Mouse (Mus musculus) heart, embryonic 11.5 days (tissue): ENCODE results near the gene Cldn20. TPM values are rescaled to one million over a fixed set of nuclear protein-coding genes. Genes with fewer than 3 reads are reported as not detected.

Experiments used
- ATAC-seq: fragments of 200-750 bp; cut with Nextera tagmentation; replicated peaks from 2 replicates; pipeline ENCODE4 v1.8.0; 2017; ENCODE audit warnings: moderate library complexity; ENCODE audit not compliant: insufficient number of reproducible peaks, low FRiP score, low TSS enrichment
- H3K27ac ChIP-seq: fragments of 300-500 bp; sonication (generic); 2 replicates; pipeline ENCODE4 v1.5.1; 2014; ENCODE audit warnings: mild to moderate bottlenecking, low read depth, low read length
- H3K27me3 ChIP-seq: fragments of 300-500 bp; sonication (generic); 2 replicates; pipeline ENCODE4 v1.6.1; 2014; ENCODE audit warnings: mild to moderate bottlenecking, low read length, mixed read lengths; ENCODE audit not compliant: control insufficient read depth, insufficient read depth
- H3K36me3 ChIP-seq: fragments of 300-500 bp; sonication (generic); 2 replicates; pipeline ENCODE4 v1.6.1; 2014; ENCODE audit warnings: mild to moderate bottlenecking, low read length, moderate library complexity, mixed read lengths; ENCODE audit not compliant: control insufficient read depth, insufficient read depth
- H3K4me1 ChIP-seq: fragments of 300-500 bp; sonication (generic); 2 replicates; pipeline ENCODE4 v1.6.1; 2014; ENCODE audit warnings: low read length; ENCODE audit not compliant: control insufficient read depth, insufficient read depth
- H3K4me2 ChIP-seq: fragments of 300-500 bp; sonication (generic); 2 replicates; pipeline ENCODE4 v1.6.1; 2014; ENCODE audit warnings: mild to moderate bottlenecking, moderate library complexity
- H3K4me3 ChIP-seq: fragments of 300-500 bp; sonication (generic); 2 replicates; pipeline ENCODE4 v1.5.1; 2014; ENCODE audit warnings: low read depth, low read length
- H3K9ac ChIP-seq: fragments of 300-500 bp; sonication (generic); 2 replicates; pipeline ENCODE4 v1.6.1; 2014; ENCODE audit warnings: mild to moderate bottlenecking, low read depth, low read length, moderate library complexity
- H3K9me3 ChIP-seq: fragments of 300-500 bp; sonication (generic); replicated peaks from 2 replicates; pipeline ENCODE4 v1.6.1; 2016; ENCODE audit warnings: low read length; ENCODE audit not compliant: control insufficient read depth
- WGBS: fragments of 180-500 bp; shearing (Covaris S2); extraction: QIAGEN DNeasy Blood & Tissue Kit; methylation state at CpG from one replicate; pipeline ENCODE4 v1.1.7; 2014; ENCODE audit not compliant: insufficient replicate concordance; 5-methylcytosine and 5-hydroxymethylcytosine counted together
- polyA plus RNA-seq: library from polyadenylated mRNA; unstranded; fragments of >200 nt; fragmentation: Nextera tagmentation; extraction: Ambion mirVana; gene quantifications from 2 replicates; pipeline ENCODE4 v1.2.1, GENCODE M21; 2014

The Cldn20 gene
- polyA plus RNA-seq: not detected in 2 replicates

DNA sequence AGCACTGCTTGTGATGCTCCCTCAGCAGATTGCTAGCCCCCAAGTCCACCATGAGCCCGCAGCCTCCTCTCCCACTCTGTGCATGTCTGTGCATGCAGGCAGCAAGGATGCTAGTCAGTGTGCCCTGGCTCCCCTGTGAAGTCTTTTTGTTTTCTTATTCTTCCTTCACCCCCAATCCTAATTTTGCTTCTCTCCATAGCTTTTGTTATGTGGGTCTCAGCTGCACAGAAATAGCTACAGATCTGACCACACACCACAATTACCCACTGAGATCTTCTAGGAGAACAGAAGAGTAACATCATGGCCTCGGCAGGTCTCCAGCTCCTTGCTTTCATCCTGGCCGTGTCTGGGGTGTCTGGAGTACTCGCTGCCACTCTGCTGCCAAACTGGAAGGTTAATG is at the start of gene Cldn20:
TSS of gene Cldn20 (plus strand) at position 301 of the 400 bp plus-strand sequence.
- no peak for ATAC-seq
- Histone ChIP-seq H3K4me2 (no peak within 1 kb of the TSS), H3K4me1 (no peaks in the 10 kb centered on the region), H3K9me3 (no peaks in the 10 kb centered on the region), H3K27ac (no peak within 1 kb of the TSS), H3K4me3 (no peak within 1 kb of the TSS), H3K27me3 (no peaks in the 10 kb centered on the region), H3K36me3 (no peaks in the 10 kb centered on the region), H3K9ac (no peak within 1 kb of the TSS)
- WGBS: 82% methylated on average over 4 of the region's 4 CpGs

DNA sequence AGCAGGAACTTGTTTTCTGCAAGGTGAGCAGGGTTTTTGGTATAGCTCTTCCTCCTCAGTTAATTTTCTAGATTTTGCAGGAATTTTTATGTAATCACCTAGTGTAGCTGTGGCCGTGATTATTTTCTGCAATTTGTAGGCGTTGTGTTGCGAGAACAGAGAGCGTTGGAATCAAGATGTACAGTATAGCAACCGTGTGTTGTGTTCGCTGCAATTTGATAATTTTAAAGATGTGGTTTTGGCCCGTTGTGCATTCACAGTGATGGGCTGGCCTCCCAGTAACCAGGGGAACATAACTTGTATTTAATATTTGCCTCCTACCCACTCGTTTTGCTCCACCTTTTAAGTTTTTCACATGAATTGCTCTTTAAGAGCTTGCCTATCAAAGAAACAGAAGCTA is 49.3 kb upstream of the Cldn20 start:
- no peak overlapping the region for H3K4me3 ChIP-seq
- no peaks in the 10 kb centered on the region for H3K4me1 ChIP-seq
- no peaks in the 10 kb centered on the region for H3K27me3 ChIP-seq
- ATAC-seq: no peak
- H3K36me3 ChIP-seq: no peaks in the 10 kb centered on the region
- 81% methylated on average over 8 of the region's 8 CpGs for WGBS
- H3K9me3 ChIP-seq: no peaks in the 10 kb centered on the region
- no peak overlapping the region for H3K27ac ChIP-seq
- H3K9ac ChIP-seq: no peak overlapping the region
- no peak overlapping the region for H3K4me2 ChIP-seq

DNA sequence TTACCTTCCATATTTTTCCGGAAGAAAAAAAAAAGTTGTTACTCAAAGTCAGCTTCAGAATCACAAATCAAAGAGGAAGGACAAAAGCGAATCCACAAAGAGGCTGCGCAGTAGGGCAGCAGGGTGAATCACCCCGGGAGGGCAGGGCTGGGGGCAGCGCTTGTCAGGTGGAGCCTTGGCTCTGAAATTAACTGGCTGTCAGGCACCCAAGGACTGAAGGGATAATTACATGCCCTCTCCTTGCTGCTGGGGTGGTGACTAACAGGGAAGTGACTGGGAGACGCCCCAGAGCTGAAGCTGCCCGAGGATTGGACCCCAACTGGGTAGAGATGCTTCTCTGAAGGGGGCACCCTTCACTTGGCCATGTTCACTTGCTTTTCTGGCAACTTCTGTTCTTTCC is 46.5 kb upstream of the Cldn20 start:
- H3K27me3 ChIP-seq: no peaks in the 10 kb centered on the region
- WGBS: 62% methylated on average over 7 of the region's 7 CpGs
- H3K4me2 ChIP-seq: no peak overlapping the region
- H3K4me1 ChIP-seq: no peaks in the 10 kb centered on the region
- no peak for ATAC-seq
- no peak overlapping the region for H3K4me3 ChIP-seq
- no peaks in the 10 kb centered on the region for H3K9me3 ChIP-seq
- no peaks in the 10 kb centered on the region for H3K36me3 ChIP-seq
- H3K27ac ChIP-seq: no peak overlapping the region
- no peak overlapping the region for H3K9ac ChIP-seq

DNA sequence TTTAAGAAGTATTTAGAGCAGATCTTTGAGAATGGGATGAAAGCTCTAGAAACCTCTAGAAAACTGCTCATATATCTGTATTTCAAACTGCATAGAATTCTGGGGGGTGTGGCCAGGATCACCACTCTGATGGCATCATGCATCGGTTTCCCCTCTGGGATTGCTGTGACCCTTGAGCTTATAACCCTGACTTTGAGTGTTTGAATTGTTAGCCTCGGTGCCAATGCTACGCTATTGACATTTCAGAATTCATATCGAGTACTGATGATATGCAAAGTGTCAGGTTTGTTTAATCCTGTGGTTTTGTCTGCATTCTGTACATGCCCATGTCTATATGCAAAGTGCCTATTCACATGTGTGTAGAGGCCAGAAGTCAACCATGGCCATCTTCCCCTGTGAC is 45.1 kb upstream of the Cldn20 start:
- no peak for ATAC-seq
- H3K9ac ChIP-seq: no peak overlapping the region
- H3K27ac ChIP-seq: no peak overlapping the region
- WGBS: 90% methylated on average over 4 of the region's 4 CpGs
- no peak overlapping the region for H3K4me3 ChIP-seq
- no peaks in the 10 kb centered on the region for H3K36me3 ChIP-seq
- no peaks in the 10 kb centered on the region for H3K4me1 ChIP-seq
- H3K4me2 ChIP-seq: no peak overlapping the region
- no peaks in the 10 kb centered on the region for H3K27me3 ChIP-seq
- H3K9me3 ChIP-seq: no peaks in the 10 kb centered on the region

DNA sequence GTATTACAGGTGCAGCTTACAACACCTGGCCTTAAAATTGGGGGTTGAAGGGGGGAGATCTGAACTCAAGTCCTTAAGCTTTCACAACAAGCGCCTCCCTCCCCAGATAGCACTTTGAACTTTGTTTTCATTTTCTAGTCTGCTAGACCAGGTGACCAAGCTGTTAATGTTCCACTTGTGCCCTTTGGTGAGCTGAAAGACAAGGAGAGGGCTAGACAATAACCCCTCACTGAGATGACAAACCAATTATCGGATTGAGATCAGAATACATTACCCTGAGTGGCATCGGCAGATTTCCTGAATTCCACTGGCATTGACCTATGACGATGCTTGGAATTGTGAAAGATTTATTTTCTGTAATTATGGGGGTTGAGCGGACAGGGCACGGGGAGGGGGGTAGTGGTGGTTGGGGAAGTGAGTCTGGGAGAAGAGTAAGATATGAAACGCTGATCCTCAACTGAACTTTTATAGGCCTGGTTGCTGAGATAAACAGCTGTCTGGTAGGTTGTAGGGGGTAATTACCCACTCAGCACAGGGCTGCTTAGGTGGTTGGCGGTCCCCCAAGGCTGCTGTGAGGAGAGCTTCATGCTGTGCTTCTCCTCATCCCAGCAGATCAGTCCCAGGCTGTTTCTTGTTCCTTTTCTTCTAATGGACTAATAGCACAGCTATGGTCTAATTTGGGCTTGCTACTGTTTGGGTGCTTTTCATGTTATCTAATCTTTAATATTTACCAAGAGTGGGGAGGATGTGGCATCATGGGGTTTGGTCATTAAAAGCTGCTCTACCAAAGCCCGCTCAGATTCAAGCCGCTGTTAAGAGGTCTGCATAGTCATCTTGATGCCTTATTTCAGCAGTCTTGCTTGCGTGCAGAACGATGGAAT is 44.4 kb upstream of the Cldn20 start:
- Histone ChIP-seq H3K4me2 (no peak overlapping the region), H3K9ac (no peak overlapping the region), H3K27ac (no peak overlapping the region), H3K9me3 (no peaks in the 10 kb centered on the region), H3K4me3 (no peak overlapping the region), H3K4me1 (no peaks in the 10 kb centered on the region), H3K36me3 (no peaks in the 10 kb centered on the region), H3K27me3 (no peaks in the 10 kb centered on the region)
- WGBS: 70% methylated on average over 12 of the region's 12 CpGs
- ATAC-seq: no peak

DNA sequence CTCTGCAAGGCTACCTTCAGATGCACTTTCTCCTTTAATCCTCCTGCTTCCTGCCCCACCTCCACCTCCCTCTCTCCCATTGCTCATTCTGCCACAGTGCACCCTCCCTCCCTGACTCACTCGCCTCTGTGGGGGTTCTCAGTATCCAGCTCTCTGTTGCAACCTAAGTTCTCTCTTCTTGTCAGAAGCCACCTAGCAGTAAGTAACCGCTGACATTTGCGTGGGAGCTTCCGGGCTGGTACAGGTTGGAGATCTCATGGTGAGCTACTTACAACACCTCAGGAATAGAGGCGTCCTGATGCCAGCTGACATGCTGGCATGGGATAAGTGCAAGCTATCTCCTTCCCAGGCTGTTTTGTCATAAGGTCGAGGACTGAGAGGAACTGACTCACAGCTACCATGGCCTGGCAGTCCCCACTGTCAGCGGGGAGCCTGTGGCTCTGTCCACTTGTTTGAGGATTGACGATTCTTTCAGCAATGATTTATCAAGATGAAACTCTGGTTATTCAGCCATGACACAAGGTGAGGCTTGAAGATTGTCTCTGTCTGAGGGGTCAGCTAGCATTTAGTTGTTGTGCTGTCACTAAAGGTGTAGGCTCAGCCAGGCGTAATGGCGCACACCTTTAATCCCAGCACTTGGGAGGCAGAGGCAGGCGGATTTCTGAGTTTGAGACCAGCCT is 42.0 kb upstream of the Cldn20 start:
- no peaks in the 10 kb centered on the region for H3K36me3 ChIP-seq
- 75% methylated on average over 11 of the region's 11 CpGs for WGBS
- H3K27me3 ChIP-seq: no peaks in the 10 kb centered on the region
- H3K27ac ChIP-seq: no peak overlapping the region
- no peak for ATAC-seq
- H3K9ac ChIP-seq: no peak overlapping the region
- H3K4me2 ChIP-seq: no peak overlapping the region
- no peaks in the 10 kb centered on the region for H3K9me3 ChIP-seq
- no peak overlapping the region for H3K4me3 ChIP-seq
- no peaks in the 10 kb centered on the region for H3K4me1 ChIP-seq

DNA sequence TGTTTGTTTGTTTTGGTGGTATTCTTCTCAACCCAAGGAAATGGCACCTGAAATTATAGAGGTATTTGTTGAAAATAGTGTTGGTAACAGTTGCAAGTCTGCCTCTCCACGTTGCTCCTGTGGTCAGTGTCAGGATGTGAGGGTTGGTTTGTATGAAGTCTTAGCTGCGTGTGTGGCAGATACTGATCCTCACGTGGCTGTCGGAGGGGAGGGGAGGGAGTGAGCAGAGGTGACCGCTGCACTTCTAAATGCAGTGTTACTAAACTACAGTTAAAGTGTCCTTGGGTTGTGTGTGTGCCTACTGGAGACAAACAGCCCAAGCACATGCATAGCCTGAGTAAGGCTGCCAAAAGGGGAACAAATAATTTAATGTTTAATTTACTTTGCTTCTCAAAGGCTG is 41.3 kb upstream of the Cldn20 start:
- Histone ChIP-seq H3K4me1 (no peaks in the 10 kb centered on the region), H3K9me3 (no peaks in the 10 kb centered on the region), H3K27me3 (no peaks in the 10 kb centered on the region), H3K9ac (no peak overlapping the region), H3K4me3 (no peak overlapping the region), H3K36me3 (no peaks in the 10 kb centered on the region), H3K4me2 (no peak overlapping the region), H3K27ac (no peak overlapping the region)
- 52% methylated on average over 5 of the region's 5 CpGs for WGBS
- no peak for ATAC-seq

DNA sequence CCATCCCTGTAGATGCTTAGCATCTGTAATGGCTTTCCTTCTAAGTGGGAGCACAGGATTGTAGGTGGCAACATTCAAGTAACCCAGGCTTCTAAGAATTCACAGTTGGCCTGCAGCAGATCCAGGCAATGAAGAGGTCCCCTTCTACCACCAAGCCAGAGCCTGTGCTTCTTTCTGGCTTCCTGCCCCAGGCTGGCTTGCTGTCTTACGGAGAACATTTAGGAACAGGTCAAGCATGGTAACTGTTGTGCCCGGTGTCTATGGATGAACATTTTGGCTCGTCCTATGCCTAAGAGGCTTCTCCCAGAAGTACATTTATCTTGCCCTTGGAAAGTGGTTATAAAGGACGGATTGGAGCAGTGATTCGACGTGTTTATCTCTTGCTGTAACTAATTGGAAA is 40.7 kb upstream of the Cldn20 start:
- Histone ChIP-seq H3K9ac (no peak overlapping the region), H3K27ac (no peak overlapping the region), H3K36me3 (no peaks in the 10 kb centered on the region), H3K4me2 (no peak overlapping the region), H3K27me3 (no peaks in the 10 kb centered on the region), H3K4me1 (no peaks in the 10 kb centered on the region), H3K4me3 (no peak overlapping the region), H3K9me3 (no peaks in the 10 kb centered on the region)
- ATAC-seq: no peak
- 78% methylated on average over 6 of the region's 6 CpGs for WGBS
